Mouse (Mus musculus) hindbrain, embryonic 13.5 days (tissue): ENCODE data around the gene Prnd. TPM values are rescaled to one million over a fixed set of nuclear protein-coding genes. Genes with fewer than 3 reads are reported as not detected.

Experiments
- ATAC-seq: fragments of 200-750 bp; cut with Nextera tagmentation; 2 replicates; pipeline ENCODE4 v1.8.0; 2017; ENCODE audit warnings: moderate TSS enrichment; ENCODE audit not compliant: low FRiP score
- H3K27ac ChIP-seq: fragments of 300-500 bp; sonication (generic); 2 replicates; pipeline ENCODE4 v1.5.1; 2015; ENCODE audit warnings: inconsistent platforms, mild to moderate bottlenecking, moderate library complexity
- H3K27me3 ChIP-seq: fragments of 300-500 bp; sonication (generic); 2 replicates; pipeline ENCODE4 v1.6.1; 2015; ENCODE audit warnings: mild to moderate bottlenecking, inconsistent platforms
- H3K36me3 ChIP-seq: fragments of 300-500 bp; sonication (generic); 2 replicates; pipeline ENCODE4 v1.6.1; 2015; ENCODE audit warnings: mild to moderate bottlenecking, inconsistent platforms
- H3K4me1 ChIP-seq: fragments of 300-500 bp; sonication (generic); replicated peaks from 2 replicates; pipeline ENCODE4 v1.6.1; 2015; ENCODE audit warnings: inconsistent platforms
- H3K4me2 ChIP-seq: fragments of 300-500 bp; sonication (generic); 2 replicates; pipeline ENCODE4 v1.6.1; 2015; ENCODE audit warnings: inconsistent platforms, mild to moderate bottlenecking, moderate library complexity
- H3K4me3 ChIP-seq: fragments of 300-500 bp; sonication (generic); 2 replicates; pipeline ENCODE4 v1.5.1; 2015; ENCODE audit warnings: mild to moderate bottlenecking, inconsistent platforms
- H3K9ac ChIP-seq: fragments of 300-500 bp; sonication (generic); 2 replicates; pipeline ENCODE4 v1.6.1; 2015; ENCODE audit warnings: mild to moderate bottlenecking, inconsistent platforms
- H3K9me3 ChIP-seq: fragments of 300-500 bp; sonication (generic); 2 replicates; pipeline ENCODE4 v1.6.1; 2016; ENCODE audit warnings: inconsistent platforms
- WGBS: fragments of 180-500 bp; shearing (Covaris S2); methylation state at CpG from one replicate; pipeline ENCODE4 v1.1.7; 2015; 5-methylcytosine and 5-hydroxymethylcytosine counted together
- polyA plus RNA-seq: library from polyadenylated mRNA; unstranded; fragments of >200 nt; fragmentation: Nextera tagmentation; extraction: Ambion mirVana; gene quantifications from 2 replicates; pipeline ENCODE4 v1.2.1, GENCODE M21; 2015

The Prnd gene
- polyA plus RNA-seq, 1 experiment from 2014 or later = 11.8 TPM

- Histone ChIP-seq H3K4me1 (peaks cover 19% of the 10 kb centered on the region), H3K36me3 (no peaks in the 10 kb centered on the region), H3K9me3 (no peaks in the 10 kb centered on the region), H3K9ac (no peak overlapping the region), H3K27me3 (peaks cover 47% of the 10 kb centered on the region), H3K27ac (no peak overlapping the region), H3K4me2 (no peak overlapping the region), H3K4me3 (no peak overlapping the region)
- no peak for ATAC-seq
- 86% methylated on average over 7 of the region's 7 CpGs for WGBS
Measured at GRCm38 (mm10) chr2:131956336-131957256, 5.9 kb downstream of the Prnd start.

GRCm38 (mm10) chr2:131957731-131958222 lies 7.1 kb downstream of the Prnd start:
- H3K36me3 ChIP-seq = no peaks in the 10 kb centered on the region
- no peaks in the 10 kb centered on the region for H3K9me3 ChIP-seq
- H3K27me3 ChIP-seq = peaks cover 35% of the 10 kb centered on the region
- 62% methylated on average over 9 of the region's 9 CpGs for WGBS
- no peak overlapping the region for H3K9ac ChIP-seq
- no peak overlapping the region for H3K4me3 ChIP-seq
- no peak overlapping the region for H3K27ac ChIP-seq
- no peak overlapping the region for H3K4me2 ChIP-seq
- ATAC-seq = no peak
- H3K4me1 ChIP-seq = peaks cover 16% of the 10 kb centered on the region

GRCm38 (mm10) chr2:131961671-131962070 lies 11.0 kb downstream of the Prnd start:
- no peak overlapping the region for H3K9ac ChIP-seq
- no peak for ATAC-seq
- 90% methylated on average over 2 of the region's 2 CpGs for WGBS
- H3K4me1 ChIP-seq = no peaks in the 10 kb centered on the region
- H3K36me3 ChIP-seq = no peaks in the 10 kb centered on the region
- H3K27me3 ChIP-seq = peaks cover 5% of the 10 kb centered on the region; the same call in 1 of the 2 replicates
- no peak overlapping the region for H3K4me3 ChIP-seq
- no peak overlapping the region for H3K27ac ChIP-seq
- no peaks in the 10 kb centered on the region for H3K9me3 ChIP-seq
- H3K4me2 ChIP-seq = no peak overlapping the region

GRCm38 (mm10) chr2:131970597-131970996 lies 19.9 kb downstream of the Prnd start:
- no peak for ATAC-seq
- H3K36me3 ChIP-seq = no peaks in the 10 kb centered on the region

GRCm38 (mm10) chr2:131971098-131971497 lies 20.4 kb downstream of the Prnd start:
- WGBS = 84% methylated on average over 4 of the region's 4 CpGs
- no peaks in the 10 kb centered on the region for H3K4me1 ChIP-seq
- no peak for ATAC-seq
- no peak overlapping the region for H3K4me2 ChIP-seq
- no peaks in the 10 kb centered on the region for H3K36me3 ChIP-seq
- H3K9me3 ChIP-seq = no peaks in the 10 kb centered on the region
- no peaks in the 10 kb centered on the region for H3K27me3 ChIP-seq
- no peak overlapping the region for H3K9ac ChIP-seq
- H3K4me3 ChIP-seq = no peak overlapping the region
- H3K27ac ChIP-seq = no peak overlapping the region

More at GRCm38 (mm10) chr2:131970597-131970996, 19.9 kb downstream of the Prnd start:
- Histone ChIP-seq H3K4me2 (no peak overlapping the region), H3K27me3 (no peaks in the 10 kb centered on the region), H3K27ac (no peak overlapping the region), H3K4me3 (no peak overlapping the region), H3K9ac (no peak overlapping the region), H3K9me3 (no peaks in the 10 kb centered on the region), H3K4me1 (no peaks in the 10 kb centered on the region)
- WGBS = 94% methylated on average over 2 of the region's 2 CpGs

- no peak for ATAC-seq
- Histone ChIP-seq H3K27me3 (no peaks in the 10 kb centered on the region), H3K4me1 (no peaks in the 10 kb centered on the region), H3K9me3 (no peaks in the 10 kb centered on the region), H3K4me2 (no peak overlapping the region), H3K27ac (no peak overlapping the region), H3K36me3 (no peaks in the 10 kb centered on the region), H3K9ac (no peak overlapping the region), H3K4me3 (no peak overlapping the region)
- WGBS = 85% methylated on average over 3 of the region's 3 CpGs
Measured at GRCm38 (mm10) chr2:131976663-131977062, 26.0 kb downstream of the Prnd start.

GRCm38 (mm10) chr2:131980866-131981265 lies 30.2 kb downstream of the Prnd start:
- H3K4me1 ChIP-seq = no peaks in the 10 kb centered on the region
- no peak overlapping the region for H3K4me2 ChIP-seq
- no peaks in the 10 kb centered on the region for H3K36me3 ChIP-seq
- H3K4me3 ChIP-seq = no peak overlapping the region
- no peaks in the 10 kb centered on the region for H3K27me3 ChIP-seq
- H3K27ac ChIP-seq = no peak overlapping the region
- WGBS = 59% methylated on average over 9 of the region's 9 CpGs
- no peak for ATAC-seq
- no peaks in the 10 kb centered on the region for H3K9me3 ChIP-seq
- no peak overlapping the region for H3K9ac ChIP-seq

- Histone ChIP-seq H3K36me3 (no peaks in the 10 kb centered on the region), H3K4me3 (no peak overlapping the region), H3K9me3 (no peaks in the 10 kb centered on the region), H3K27ac (no peak overlapping the region), H3K4me2 (no peak overlapping the region), H3K4me1 (no peaks in the 10 kb centered on the region), H3K27me3 (no peaks in the 10 kb centered on the region), H3K9ac (no peak overlapping the region)
- ATAC-seq = peak; percentile 89; the same call in 1 of the 2 replicates
- WGBS = 26% methylated on average over 6 of the region's 6 CpGs
Measured at GRCm38 (mm10) chr2:131982546-131983196, 32.0 kb downstream of the Prnd start.

- H3K27ac ChIP-seq = no peak overlapping the region
- H3K9me3 ChIP-seq = no peaks in the 10 kb centered on the region
- WGBS = 51% methylated on average over 3 of the region's 3 CpGs
- no peaks in the 10 kb centered on the region for H3K4me1 ChIP-seq
- no peak overlapping the region for H3K4me3 ChIP-seq
- no peak overlapping the region for H3K4me2 ChIP-seq
- H3K9ac ChIP-seq = no peak overlapping the region
- no peak for ATAC-seq
- H3K27me3 ChIP-seq = no peaks in the 10 kb centered on the region
- H3K36me3 ChIP-seq = 0 out of 2 replicates have a peak, but pooled peaks cover 3% of the 10 kb centered on the region
Measured at GRCm38 (mm10) chr2:131987950-131988349, 37.3 kb downstream of the Prnd start.

GRCm38 (mm10) chr2:131988550-131988949 lies 37.9 kb downstream of the Prnd start:
- H3K27ac ChIP-seq = no peak overlapping the region
- no peak overlapping the region for H3K4me2 ChIP-seq
- peaks cover 5% of the 10 kb centered on the region; the same call in 1 of the 2 replicates for H3K4me1 ChIP-seq
- no peaks in the 10 kb centered on the region for H3K9me3 ChIP-seq
- H3K36me3 ChIP-seq = peaks cover 5% of the 10 kb centered on the region; the same call in 1 of the 2 replicates
- ATAC-seq = no peak
- no peaks in the 10 kb centered on the region for H3K27me3 ChIP-seq
- no peak overlapping the region for H3K9ac ChIP-seq
- 89% methylated on average over 2 of the region's 2 CpGs for WGBS
- no peak overlapping the region for H3K4me3 ChIP-seq

GRCm38 (mm10) chr2:131992487-131992886 lies 41.8 kb downstream of the Prnd start:
- no peak overlapping the region for H3K27ac ChIP-seq

GRCm38 (mm10) chr2:131993151-131993550 lies 42.5 kb downstream of the Prnd start:
- no peak for ATAC-seq
- peaks cover 47% of the 10 kb centered on the region for H3K36me3 ChIP-seq
- WGBS = 81% methylated on average over 4 of the region's 4 CpGs
- H3K27ac ChIP-seq = no peak overlapping the region
- H3K9me3 ChIP-seq = no peaks in the 10 kb centered on the region
- H3K4me1 ChIP-seq = peaks cover 9% of the 10 kb centered on the region
- H3K27me3 ChIP-seq = no peaks in the 10 kb centered on the region
- no peak overlapping the region for H3K9ac ChIP-seq
- H3K4me2 ChIP-seq = no peak overlapping the region
- no peak overlapping the region for H3K4me3 ChIP-seq

More at GRCm38 (mm10) chr2:131992487-131992886, 41.8 kb downstream of the Prnd start:
- H3K4me3 ChIP-seq = no peak overlapping the region
- no peak overlapping the region for H3K4me2 ChIP-seq
- ATAC-seq = no peak
- H3K27me3 ChIP-seq = no peaks in the 10 kb centered on the region
- WGBS = 83% methylated on average over 2 of the region's 2 CpGs
- peaks cover 9% of the 10 kb centered on the region for H3K4me1 ChIP-seq
- H3K36me3 ChIP-seq = peaks cover 40% of the 10 kb centered on the region
- no peak overlapping the region for H3K9ac ChIP-seq
- H3K9me3 ChIP-seq = no peaks in the 10 kb centered on the region
